Mouse (Mus musculus) hindbrain, embryonic 15.5 days (tissue): ENCODE measurements around the gene Uvrag. TPM values are rescaled to one million over a fixed set of nuclear protein-coding genes. Genes with fewer than 3 reads are reported as not detected.

ENCODE experiments used
- ATAC-seq: fragments of 200-750 bp; cut with Nextera tagmentation; 2 replicates; pipeline ENCODE4 v1.8.0; 2017; ENCODE audit warnings: low read depth, moderate number of reproducible peaks, moderate TSS enrichment; ENCODE audit not compliant: low FRiP score
- H3K27ac ChIP-seq: fragments of 300-500 bp; sonication (generic); replicated peaks from 2 replicates; pipeline ENCODE4 v1.5.1; 2015; ENCODE audit warnings: mild to moderate bottlenecking, inconsistent platforms
- H3K27me3 ChIP-seq: fragments of 300-500 bp; sonication (generic); 2 replicates; pipeline ENCODE4 v1.6.1; 2015; ENCODE audit warnings: control low read depth, inconsistent platforms
- H3K36me3 ChIP-seq: fragments of 300-500 bp; sonication (generic); 2 replicates; pipeline ENCODE4 v1.6.1; 2015; ENCODE audit warnings: control low read depth, inconsistent platforms
- H3K4me1 ChIP-seq: fragments of 300-500 bp; sonication (generic); replicated peaks from 2 replicates; pipeline ENCODE4 v1.6.1; 2015; ENCODE audit warnings: control low read depth, inconsistent platforms
- H3K4me2 ChIP-seq: fragments of 300-500 bp; sonication (generic); 2 replicates; pipeline ENCODE4 v1.6.1; 2015; ENCODE audit warnings: moderate library complexity, mild to moderate bottlenecking, inconsistent platforms
- H3K4me3 ChIP-seq: fragments of 300-500 bp; sonication (generic); 2 replicates; pipeline ENCODE4 v1.5.1; 2015; ENCODE audit warnings: mild to moderate bottlenecking, inconsistent platforms
- H3K9ac ChIP-seq: fragments of 300-500 bp; sonication (generic); 2 replicates; pipeline ENCODE4 v1.6.1; 2015; ENCODE audit warnings: inconsistent platforms
- H3K9me3 ChIP-seq: fragments of 300-500 bp; sonication (generic); 2 replicates; pipeline ENCODE4 v1.6.1; 2016; ENCODE audit warnings: control low read depth, inconsistent platforms
- WGBS: fragments of 180-500 bp; shearing (Covaris S2); methylation state at CpG from one replicate; pipeline ENCODE4 v1.1.7; 2015; 5-methylcytosine and 5-hydroxymethylcytosine counted together
- polyA plus RNA-seq: library from polyadenylated mRNA; unstranded; fragments of >200 nt; fragmentation: Nextera tagmentation; extraction: Ambion mirVana; gene quantifications from 2 replicates; pipeline ENCODE4 v1.2.1, GENCODE M21; 2015

The Uvrag gene
- polyA plus RNA-seq, 1 experiment from 2014 or later: 16.8 TPM

GRCm38 (mm10) chr7:99106714-99107270, 34.1 kb downstream of the Uvrag start:
- 45% methylated on average over 4 of the region's 4 CpGs for WGBS
- H3K4me2 ChIP-seq: no peak overlapping the region
- no peak for ATAC-seq
- H3K9me3 ChIP-seq: no peaks in the 10 kb centered on the region
- no peaks in the 10 kb centered on the region for H3K36me3 ChIP-seq
- peaks cover 11% of the 10 kb centered on the region for H3K4me1 ChIP-seq
- H3K27me3 ChIP-seq: no peaks in the 10 kb centered on the region
- no peak overlapping the region for H3K27ac ChIP-seq
- H3K9ac ChIP-seq: no peak overlapping the region
- no peak overlapping the region for H3K4me3 ChIP-seq

- Histone ChIP-seq H3K27ac (no peak overlapping the region), H3K9ac (no peak overlapping the region), H3K9me3 (no peaks in the 10 kb centered on the region), H3K27me3 (no peaks in the 10 kb centered on the region), H3K4me2 (no peak overlapping the region), H3K4me3 (no peak overlapping the region), H3K4me1 (peaks cover 19% of the 10 kb centered on the region), H3K36me3 (peaks cover 6% of the 10 kb centered on the region; the same call in 1 of the 2 replicates)
- ATAC-seq: no peak; the same call in 1 of the 2 replicates
- 24% methylated on average over 11 of the region's 11 CpGs for WGBS
Observed at GRCm38 (mm10) chr7:99101767-99102593, 39.0 kb downstream of the Uvrag start.

GRCm38 (mm10) chr7:99101076-99101475, 39.9 kb downstream of the Uvrag start:
- H3K36me3 ChIP-seq: peaks cover 6% of the 10 kb centered on the region; the same call in 1 of the 2 replicates
- H3K27ac ChIP-seq: no peak overlapping the region
- 55% methylated on average over 2 of the region's 2 CpGs for WGBS
- H3K4me3 ChIP-seq: no peak overlapping the region
- no peak overlapping the region for H3K9ac ChIP-seq
- H3K27me3 ChIP-seq: no peaks in the 10 kb centered on the region
- H3K4me1 ChIP-seq: peaks cover 13% of the 10 kb centered on the region
- H3K9me3 ChIP-seq: no peaks in the 10 kb centered on the region
- no peak for ATAC-seq
- no peak overlapping the region for H3K4me2 ChIP-seq

GRCm38 (mm10) chr7:99100573-99100972, 40.4 kb downstream of the Uvrag start:
- Histone ChIP-seq H3K4me3 (no peak overlapping the region), H3K27ac (no peak overlapping the region), H3K36me3 (peaks cover 6% of the 10 kb centered on the region; the same call in 1 of the 2 replicates), H3K9me3 (no peaks in the 10 kb centered on the region), H3K4me2 (no peak overlapping the region), H3K9ac (no peak overlapping the region), H3K27me3 (no peaks in the 10 kb centered on the region), H3K4me1 (peaks cover 13% of the 10 kb centered on the region)
- 74% methylated on average over 8 of the region's 8 CpGs for WGBS
- ATAC-seq: no peak

GRCm38 (mm10) chr7:99100087-99100486, 40.9 kb downstream of the Uvrag start:
- no peak overlapping the region for H3K9ac ChIP-seq
- no peaks in the 10 kb centered on the region for H3K9me3 ChIP-seq
- H3K36me3 ChIP-seq: peaks cover 6% of the 10 kb centered on the region; the same call in 1 of the 2 replicates
- peaks cover 13% of the 10 kb centered on the region for H3K4me1 ChIP-seq
- no peak overlapping the region for H3K4me2 ChIP-seq
- no peaks in the 10 kb centered on the region for H3K27me3 ChIP-seq
- no peak for ATAC-seq
- H3K27ac ChIP-seq: no peak overlapping the region
- 60% methylated on average over 9 of the region's 9 CpGs for WGBS
- H3K4me3 ChIP-seq: no peak overlapping the region

GRCm38 (mm10) chr7:99097781-99098180, 43.2 kb downstream of the Uvrag start:
- 83% methylated on average over 7 of the region's 7 CpGs for WGBS
- H3K4me1 ChIP-seq: peaks cover 13% of the 10 kb centered on the region

GRCm38 (mm10) chr7:99097128-99097527, 43.8 kb downstream of the Uvrag start:
- 90% methylated on average over 2 of the region's 2 CpGs for WGBS
- ATAC-seq: no peak
- H3K9ac ChIP-seq: no peak overlapping the region
- H3K27ac ChIP-seq: no peak overlapping the region
- no peak overlapping the region for H3K4me3 ChIP-seq
- H3K9me3 ChIP-seq: no peaks in the 10 kb centered on the region
- H3K27me3 ChIP-seq: no peaks in the 10 kb centered on the region
- H3K4me1 ChIP-seq: peaks cover 11% of the 10 kb centered on the region
- peaks cover 6% of the 10 kb centered on the region; the same call in 1 of the 2 replicates for H3K36me3 ChIP-seq
- no peak overlapping the region for H3K4me2 ChIP-seq

More at GRCm38 (mm10) chr7:99097781-99098180, 43.2 kb downstream of the Uvrag start:
- Histone ChIP-seq H3K9me3 (no peaks in the 10 kb centered on the region), H3K9ac (no peak overlapping the region), H3K27ac (no peak overlapping the region), H3K4me2 (no peak overlapping the region), H3K27me3 (no peaks in the 10 kb centered on the region), H3K36me3 (peaks cover 6% of the 10 kb centered on the region; the same call in 1 of the 2 replicates), H3K4me3 (no peak overlapping the region)
- no peak for ATAC-seq

GRCm38 (mm10) chr7:99095191-99095590, 45.8 kb downstream of the Uvrag start:
- Histone ChIP-seq H3K9ac (no peak overlapping the region), H3K27ac (no peak overlapping the region), H3K4me1 (no peaks in the 10 kb centered on the region), H3K9me3 (no peaks in the 10 kb centered on the region), H3K4me3 (no peak overlapping the region), H3K27me3 (no peaks in the 10 kb centered on the region), H3K4me2 (no peak overlapping the region), H3K36me3 (peaks cover 6% of the 10 kb centered on the region; the same call in 1 of the 2 replicates)
- no peak for ATAC-seq
- 65% methylated on average over 4 of the region's 4 CpGs for WGBS

GRCm38 (mm10) chr7:99094336-99094735, 46.6 kb downstream of the Uvrag start:
- 93% methylated on average over 3 of the region's 3 CpGs for WGBS
- no peak for ATAC-seq
- Histone ChIP-seq H3K4me2 (no peak overlapping the region), H3K9me3 (no peaks in the 10 kb centered on the region), H3K4me3 (no peak overlapping the region), H3K36me3 (peaks cover 6% of the 10 kb centered on the region; the same call in 1 of the 2 replicates), H3K27ac (no peak overlapping the region), H3K9ac (no peak overlapping the region), H3K27me3 (no peaks in the 10 kb centered on the region), H3K4me1 (no peaks in the 10 kb centered on the region)

- WGBS: 92% methylated on average over 17 of the region's 17 CpGs
- Histone ChIP-seq H3K4me2 (no peak overlapping the region), H3K36me3 (0 out of 2 replicates have a peak, but pooled peaks cover 2% of the 10 kb centered on the region)
Observed at GRCm38 (mm10) chr7:99091915-99092645, 48.9 kb downstream of the Uvrag start.

GRCm38 (mm10) chr7:99089716-99090115, 51.2 kb downstream of the Uvrag start:
- H3K4me2 ChIP-seq: no peak overlapping the region
- H3K27me3 ChIP-seq: no peaks in the 10 kb centered on the region
- H3K4me1 ChIP-seq: no peaks in the 10 kb centered on the region
- no peak overlapping the region for H3K27ac ChIP-seq
- H3K4me3 ChIP-seq: no peak overlapping the region
- no peaks in the 10 kb centered on the region for H3K9me3 ChIP-seq
- WGBS: 89% methylated on average over 4 of the region's 4 CpGs
- no peak for ATAC-seq
- no peak overlapping the region for H3K9ac ChIP-seq
- H3K36me3 ChIP-seq: 0 out of 2 replicates have a peak, but pooled peaks cover 2% of the 10 kb centered on the region

More at GRCm38 (mm10) chr7:99091915-99092645, 48.9 kb downstream of the Uvrag start:
- Histone ChIP-seq H3K4me1 (no peaks in the 10 kb centered on the region), H3K9ac (no peak overlapping the region), H3K9me3 (no peaks in the 10 kb centered on the region), H3K27ac (no peak overlapping the region), H3K4me3 (no peak overlapping the region), H3K27me3 (no peaks in the 10 kb centered on the region)
- ATAC-seq: no peak
